Mouse (Mus musculus) forebrain, embryonic 13.5 days (tissue): ENCODE measurements at regions not wholly inside any gene's neighbourhood (a gene's known extent, or its start where the extent isn't known, plus 50 kb on each side); places are given as distances from the start of the nearest gene placed in this dataset.

Experiments used
- ATAC-seq: fragments of 200-750 bp; cut with Nextera tagmentation; 2 replicates; pipeline ENCODE4 v1.8.0; 2017
- H3K27ac ChIP-seq: fragments of 300-500 bp; sonication (generic); 2 replicates; pipeline ENCODE4 v1.5.1; 2015; ENCODE audit warnings: inconsistent platforms, mild to moderate bottlenecking, moderate library complexity
- H3K27me3 ChIP-seq: fragments of 300-500 bp; sonication (generic); 2 replicates; pipeline ENCODE4 v1.6.1; 2015; ENCODE audit warnings: mild to moderate bottlenecking, inconsistent platforms
- H3K36me3 ChIP-seq: fragments of 300-500 bp; sonication (generic); 2 replicates; pipeline ENCODE4 v1.6.1; 2015; ENCODE audit warnings: mild to moderate bottlenecking, inconsistent platforms; ENCODE audit not compliant: poor library complexity, severe bottlenecking
- H3K4me1 ChIP-seq: fragments of 300-500 bp; sonication (generic); 2 replicates; pipeline ENCODE4 v1.6.1; 2015; ENCODE audit warnings: inconsistent platforms
- H3K4me2 ChIP-seq: fragments of 300-500 bp; sonication (generic); 2 replicates; pipeline ENCODE4 v1.6.1; 2015; ENCODE audit warnings: inconsistent platforms, mild to moderate bottlenecking, moderate library complexity
- H3K4me3 ChIP-seq: fragments of 300-500 bp; sonication (generic); 2 replicates; pipeline ENCODE4 v1.5.1; 2015; ENCODE audit warnings: mild to moderate bottlenecking, inconsistent platforms
- H3K9ac ChIP-seq: fragments of 300-500 bp; sonication (generic); 2 replicates; pipeline ENCODE4 v1.6.1; 2015; ENCODE audit warnings: mild to moderate bottlenecking, inconsistent platforms
- H3K9me3 ChIP-seq: fragments of 300-500 bp; sonication (generic); replicated peaks from 2 replicates; pipeline ENCODE4 v1.6.1; 2016; ENCODE audit warnings: inconsistent platforms
- WGBS: fragments of 180-500 bp; shearing (Covaris S2); methylation state at CpG from one replicate; pipeline ENCODE4 v1.1.7; 2015; 5-methylcytosine and 5-hydroxymethylcytosine counted together

DNA sequence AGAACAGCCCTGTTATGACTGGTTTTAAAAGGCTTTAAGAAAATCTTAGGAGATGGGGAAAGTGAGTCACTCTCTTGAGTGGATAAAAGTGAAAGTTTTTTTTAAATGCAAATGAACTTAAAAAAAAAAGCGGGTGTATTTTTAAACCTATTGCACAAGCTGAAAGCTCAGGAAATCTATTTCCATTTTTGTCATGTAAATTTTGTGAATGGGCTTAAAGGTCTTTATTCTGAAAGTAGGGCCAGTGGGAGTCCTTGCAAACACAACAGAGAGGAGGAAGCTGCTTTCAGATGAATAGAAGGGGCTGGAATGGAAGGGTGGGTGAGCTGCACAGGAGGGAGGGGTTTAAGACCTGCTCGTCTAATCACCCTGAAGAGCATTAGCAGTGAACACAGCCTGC lies 62.9 kb downstream of the Fam84a start:
- H3K4me1 ChIP-seq: no peaks in the 10 kb centered on the region; the same call in 1 of the 2 replicates
- H3K27ac ChIP-seq: no peak overlapping the region
- WGBS: 0% methylated on average over 2 of the region's 2 CpGs
- H3K9me3 ChIP-seq: no peaks in the 10 kb centered on the region
- peak; percentile 98 for ATAC-seq
- no peaks in the 10 kb centered on the region for H3K27me3 ChIP-seq
- H3K4me2 ChIP-seq: no peak overlapping the region
- no peak overlapping the region for H3K4me3 ChIP-seq
- H3K9ac ChIP-seq: no peak overlapping the region
- no peaks in the 10 kb centered on the region for H3K36me3 ChIP-seq

DNA sequence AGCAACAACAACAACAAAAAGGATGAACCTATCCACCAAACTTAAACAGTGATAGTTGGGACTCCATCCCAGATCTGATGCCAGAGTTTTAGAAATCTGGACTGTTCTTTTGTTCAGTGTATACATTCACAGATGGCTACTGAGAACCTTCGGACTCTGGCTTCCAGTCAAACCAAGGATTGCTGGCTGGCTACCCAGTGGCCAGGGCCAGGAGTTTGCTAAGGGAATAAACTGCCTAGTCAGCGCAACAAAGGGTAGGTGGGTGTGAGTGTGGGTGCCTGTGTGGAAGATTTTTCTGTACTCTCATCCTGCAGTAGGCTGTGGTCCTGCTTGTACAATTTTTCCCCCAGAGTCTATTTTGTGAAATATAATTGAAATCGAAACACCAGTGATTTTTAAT lies 69.1 kb downstream of the Fam84a start:
- Histone ChIP-seq H3K4me1 (no peaks in the 10 kb centered on the region), H3K36me3 (no peaks in the 10 kb centered on the region), H3K27ac (no peak overlapping the region), H3K4me2 (no peak overlapping the region), H3K4me3 (no peak overlapping the region), H3K27me3 (no peaks in the 10 kb centered on the region), H3K9ac (no peak overlapping the region), H3K9me3 (no peaks in the 10 kb centered on the region)
- WGBS: 86% methylated on average over 3 of the region's 3 CpGs
- ATAC-seq: no peak

DNA sequence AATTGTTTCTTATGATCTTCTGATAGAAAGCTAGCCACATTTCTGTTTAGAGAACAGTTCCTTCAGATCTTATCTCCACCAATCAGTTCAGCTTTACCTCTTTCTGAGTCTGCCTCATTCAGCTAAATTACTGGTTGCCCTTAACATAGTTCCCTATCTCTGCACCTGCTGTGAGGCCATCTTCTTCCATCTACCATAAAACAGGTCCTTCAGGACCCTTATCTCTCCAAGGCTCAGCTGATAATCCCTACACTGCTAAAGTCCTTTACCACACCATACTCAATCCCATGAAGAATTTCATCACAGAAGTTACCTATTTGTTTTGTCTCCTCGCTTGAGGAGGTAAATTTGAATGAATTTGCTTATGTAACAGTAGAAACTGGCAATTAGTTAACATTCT lies 72.0 kb downstream of the Fam84a start:
- Histone ChIP-seq H3K27me3 (no peaks in the 10 kb centered on the region), H3K4me2 (no peak overlapping the region), H3K27ac (no peak overlapping the region), H3K36me3 (no peaks in the 10 kb centered on the region), H3K4me1 (no peaks in the 10 kb centered on the region), H3K9ac (no peak overlapping the region), H3K9me3 (no peaks in the 10 kb centered on the region), H3K4me3 (no peak overlapping the region)
- ATAC-seq: no peak
- 74% methylated on average over 1 of the region's 1 CpGs for WGBS

DNA sequence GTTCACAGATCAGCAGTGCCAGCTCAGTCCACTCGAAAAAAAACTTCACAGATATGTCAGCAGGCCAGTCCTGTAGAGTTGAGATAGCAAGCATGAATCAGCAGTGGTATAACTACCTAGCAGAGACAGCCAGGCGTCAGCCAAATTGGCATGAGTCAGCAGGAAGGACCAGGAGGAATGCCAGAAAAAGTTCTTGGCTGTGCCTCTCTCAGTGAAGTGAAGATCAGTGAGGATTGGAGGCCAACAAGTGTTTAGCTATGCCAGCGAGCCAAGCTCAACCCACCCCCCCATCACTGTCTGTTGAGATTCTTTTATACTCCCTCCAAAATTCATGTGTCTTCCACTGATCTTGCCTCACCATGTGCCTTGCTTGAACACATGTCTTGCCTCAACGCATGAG lies 82.8 kb downstream of the Fam84a start:
- Histone ChIP-seq H3K27me3 (no peaks in the 10 kb centered on the region), H3K36me3 (no peaks in the 10 kb centered on the region), H3K9me3 (no peaks in the 10 kb centered on the region), H3K27ac (no peak overlapping the region), H3K4me1 (no peaks in the 10 kb centered on the region), H3K4me3 (no peak overlapping the region), H3K9ac (no peak overlapping the region), H3K4me2 (no peak overlapping the region)
- peak; percentile 41; the same call in 1 of the 2 replicates for ATAC-seq
- WGBS: 82% methylated on average over 4 of the region's 4 CpGs

DNA sequence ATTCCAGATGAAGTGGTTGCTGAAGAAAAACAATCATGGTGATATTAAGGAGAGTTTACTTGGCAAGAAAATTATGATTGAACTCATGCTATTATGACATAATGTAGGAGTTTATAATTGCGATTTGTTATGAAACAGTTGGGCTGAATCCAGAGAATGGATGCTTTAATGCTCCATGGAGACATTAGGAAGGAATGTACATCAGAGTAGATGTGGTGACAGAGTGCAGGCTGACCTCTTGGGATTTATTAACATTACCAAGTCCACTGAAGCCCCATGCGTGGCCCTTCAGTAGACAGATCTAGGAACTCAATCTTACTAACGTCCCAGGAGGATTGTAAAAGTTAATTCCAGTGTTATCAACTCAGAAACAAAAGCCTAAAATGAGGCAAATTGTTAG lies 86.5 kb downstream of the Fam84a start:
- Histone ChIP-seq H3K4me3 (no peak overlapping the region), H3K9me3 (no peaks in the 10 kb centered on the region), H3K4me1 (no peaks in the 10 kb centered on the region), H3K4me2 (no peak overlapping the region), H3K36me3 (no peaks in the 10 kb centered on the region), H3K27me3 (no peaks in the 10 kb centered on the region), H3K9ac (no peak overlapping the region), H3K27ac (no peak overlapping the region)
- ATAC-seq: no peak
- 81% methylated on average over 3 of the region's 3 CpGs for WGBS

DNA sequence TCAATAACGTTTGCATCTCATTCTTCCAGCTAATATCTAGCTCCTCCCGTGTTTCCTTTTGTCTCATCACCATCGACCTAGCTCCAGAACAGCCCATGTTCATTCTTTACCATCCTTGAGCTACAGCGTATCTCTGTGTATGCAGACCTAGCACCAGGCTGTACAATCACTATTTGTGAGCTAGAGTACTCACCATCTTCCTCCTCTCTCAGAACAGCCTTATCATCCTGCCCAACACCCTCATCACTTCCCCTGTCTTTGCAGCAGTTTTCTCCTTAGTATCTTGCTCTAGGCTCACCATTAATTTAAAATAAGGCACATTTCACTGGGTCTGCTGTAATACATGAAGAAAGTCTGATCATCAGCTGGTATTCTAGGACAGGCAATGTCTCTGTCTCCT lies 88.6 kb downstream of the Fam84a start:
- Histone ChIP-seq H3K4me3 (no peak overlapping the region), H3K9ac (no peak overlapping the region), H3K9me3 (no peaks in the 10 kb centered on the region), H3K4me2 (no peak overlapping the region), H3K36me3 (no peaks in the 10 kb centered on the region), H3K4me1 (no peaks in the 10 kb centered on the region), H3K27ac (no peak overlapping the region), H3K27me3 (no peaks in the 10 kb centered on the region)
- no peak for ATAC-seq
- 82% methylated on average over 4 of the region's 4 CpGs for WGBS

DNA sequence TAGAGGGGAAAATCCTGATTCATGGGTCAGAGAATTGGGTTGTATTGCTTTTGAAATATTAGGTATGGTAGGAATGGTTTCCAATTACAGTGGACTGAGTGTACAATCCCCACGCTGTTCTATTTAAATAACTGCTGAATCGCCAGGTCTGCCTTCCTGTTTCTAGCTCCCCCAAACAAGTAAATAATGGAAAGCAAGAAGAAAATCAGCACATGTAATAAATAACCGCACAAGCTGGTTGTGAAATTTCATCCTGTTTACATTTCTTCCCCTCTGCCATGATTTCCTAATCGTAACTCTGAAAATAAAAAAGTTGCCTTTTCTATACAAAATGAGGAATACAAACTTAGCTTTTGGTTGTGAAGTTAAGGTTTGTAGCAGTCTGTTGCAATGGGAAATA lies 95.7 kb downstream of the Fam84a start:
- H3K4me3 ChIP-seq: no peak overlapping the region
- no peak for ATAC-seq
- H3K36me3 ChIP-seq: no peaks in the 10 kb centered on the region
- 85% methylated on average over 4 of the region's 4 CpGs for WGBS
- no peaks in the 10 kb centered on the region for H3K27me3 ChIP-seq
- no peaks in the 10 kb centered on the region for H3K9me3 ChIP-seq
- H3K4me2 ChIP-seq: no peak overlapping the region
- H3K27ac ChIP-seq: no peak overlapping the region
- no peak overlapping the region for H3K9ac ChIP-seq
- H3K4me1 ChIP-seq: no peaks in the 10 kb centered on the region

DNA sequence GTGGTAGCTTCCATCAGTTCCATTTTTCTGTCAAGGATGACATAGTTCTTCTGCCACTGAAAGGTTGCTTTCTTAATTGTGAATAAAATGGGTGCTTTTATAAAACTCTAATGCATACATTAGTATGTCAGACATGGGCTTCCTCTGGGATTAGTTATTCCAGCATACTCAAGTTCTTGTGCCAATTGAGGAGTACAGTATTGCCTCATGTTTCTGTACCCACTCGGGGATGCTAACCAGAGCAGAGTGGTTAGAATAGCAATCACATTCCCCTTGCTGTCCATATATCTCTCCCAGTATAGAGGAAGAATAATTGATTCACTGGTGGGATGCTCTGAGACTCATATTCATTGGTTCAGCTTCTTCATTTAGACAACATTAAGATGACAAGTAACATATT lies 119.5 kb downstream of the Fam84a start:
- Histone ChIP-seq H3K4me3 (no peak overlapping the region), H3K27ac (no peak overlapping the region), H3K4me1 (no peaks in the 10 kb centered on the region), H3K27me3 (no peaks in the 10 kb centered on the region), H3K9me3 (no peaks in the 10 kb centered on the region), H3K4me2 (no peak overlapping the region), H3K9ac (no peak overlapping the region), H3K36me3 (no peaks in the 10 kb centered on the region)
- 91% methylated on average over 1 of the region's 1 CpGs for WGBS
- ATAC-seq: peak; percentile 51; the same call in 1 of the 2 replicates

DNA sequence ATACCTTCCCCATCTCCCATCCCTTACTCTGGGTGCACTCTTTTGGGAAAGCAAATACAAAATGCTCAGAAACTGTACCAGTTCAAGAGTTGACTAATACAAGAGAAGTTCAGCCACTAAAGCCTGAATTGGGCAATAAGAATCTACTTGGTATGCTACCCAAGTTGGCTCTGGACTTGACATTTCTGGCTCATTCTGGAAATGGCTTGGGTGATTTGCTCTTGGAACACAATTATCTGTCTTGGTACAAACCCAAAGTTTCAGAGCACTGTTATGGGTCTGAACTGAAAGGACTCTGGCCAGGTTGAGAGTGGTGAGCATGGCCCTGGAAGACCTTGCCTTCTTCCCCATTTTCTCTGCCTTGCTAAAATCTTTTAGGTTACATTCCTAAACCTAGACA lies 136.6 kb downstream of the Fam84a start:
- Histone ChIP-seq H3K36me3 (no peaks in the 10 kb centered on the region), H3K9ac (no peak overlapping the region), H3K4me1 (no peaks in the 10 kb centered on the region), H3K27me3 (no peaks in the 10 kb centered on the region), H3K4me3 (no peak overlapping the region), H3K27ac (no peak overlapping the region), H3K4me2 (no peak overlapping the region), H3K9me3 (no peaks in the 10 kb centered on the region)
- no peak for ATAC-seq

DNA sequence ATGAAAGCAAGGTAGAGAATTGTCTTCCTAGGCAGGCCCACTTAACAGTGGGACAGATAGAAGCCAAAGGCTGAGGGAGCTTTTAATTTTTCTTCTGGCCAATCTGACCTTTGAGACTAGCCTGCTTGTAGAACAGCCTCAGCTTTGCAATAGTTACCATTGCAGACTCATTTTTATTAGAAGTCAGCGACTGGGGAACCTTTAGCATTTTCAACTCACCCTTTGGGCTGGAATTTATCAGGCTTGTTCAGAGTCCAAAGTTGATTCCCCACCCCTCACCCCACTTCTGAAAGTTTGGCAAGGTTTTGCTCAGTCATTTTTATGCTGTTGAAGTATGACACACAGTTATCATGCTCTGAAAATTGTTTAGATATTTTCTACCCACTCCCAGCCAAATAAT lies 145.9 kb downstream of the Fam84a start:
- H3K4me3 ChIP-seq: no peak overlapping the region
- H3K36me3 ChIP-seq: no peaks in the 10 kb centered on the region
- H3K27me3 ChIP-seq: no peaks in the 10 kb centered on the region
- WGBS: 67% methylated on average over 1 of the region's 1 CpGs
- no peaks in the 10 kb centered on the region for H3K4me1 ChIP-seq
- no peak overlapping the region for H3K4me2 ChIP-seq
- no peak for ATAC-seq
- no peaks in the 10 kb centered on the region for H3K9me3 ChIP-seq
- no peak overlapping the region for H3K9ac ChIP-seq
- no peak overlapping the region for H3K27ac ChIP-seq

DNA sequence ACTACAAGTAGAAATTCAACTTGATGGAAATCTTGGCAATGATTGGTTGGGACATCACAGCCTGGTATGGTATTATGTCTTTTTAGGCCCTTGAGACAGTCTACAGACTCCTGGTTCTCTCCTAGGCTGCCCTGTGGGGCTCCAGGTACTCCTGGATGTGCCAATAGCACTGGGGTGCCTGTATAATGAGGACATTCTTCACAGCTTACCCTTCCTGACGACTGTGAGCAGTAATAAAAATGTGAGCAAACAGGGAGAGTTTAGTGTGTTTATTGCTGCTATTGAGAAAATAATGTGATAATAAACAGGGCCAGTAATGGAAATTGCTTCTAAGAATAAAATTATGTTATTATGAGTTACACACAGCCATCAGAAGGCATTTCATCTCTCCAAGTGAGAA lies 150.2 kb downstream of the Fam84a start:
- no peaks in the 10 kb centered on the region for H3K36me3 ChIP-seq
- ATAC-seq: no peak
- 34% methylated on average over 1 of the region's 1 CpGs for WGBS
- H3K27ac ChIP-seq: no peak overlapping the region
- no peaks in the 10 kb centered on the region for H3K9me3 ChIP-seq
- no peak overlapping the region for H3K9ac ChIP-seq
- H3K4me3 ChIP-seq: no peak overlapping the region
- H3K27me3 ChIP-seq: no peaks in the 10 kb centered on the region
- H3K4me2 ChIP-seq: no peak overlapping the region
- no peaks in the 10 kb centered on the region for H3K4me1 ChIP-seq

DNA sequence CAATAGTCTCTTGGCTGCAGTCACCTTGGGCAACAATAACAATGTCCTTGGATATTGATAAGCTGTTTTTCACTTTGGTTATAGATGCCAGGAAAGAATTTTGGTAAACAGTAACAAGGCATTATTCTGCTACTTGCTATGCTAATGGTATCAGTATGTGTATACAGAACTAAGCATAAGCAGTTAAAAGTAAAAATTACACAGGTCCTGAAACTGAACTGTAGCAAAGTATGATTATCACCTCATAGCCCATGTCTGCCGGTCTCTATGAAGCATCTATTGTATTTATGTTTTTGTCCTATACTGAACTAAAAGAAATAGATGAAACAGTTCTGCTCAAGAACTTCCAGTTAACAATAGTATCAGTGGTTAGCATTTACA lies 167.5 kb downstream of the Fam84a start:
- Histone ChIP-seq H3K27ac (no peak overlapping the region), H3K36me3 (no peaks in the 10 kb centered on the region)
- 23% methylated on average over 1 of the region's 1 CpGs for WGBS

DNA sequence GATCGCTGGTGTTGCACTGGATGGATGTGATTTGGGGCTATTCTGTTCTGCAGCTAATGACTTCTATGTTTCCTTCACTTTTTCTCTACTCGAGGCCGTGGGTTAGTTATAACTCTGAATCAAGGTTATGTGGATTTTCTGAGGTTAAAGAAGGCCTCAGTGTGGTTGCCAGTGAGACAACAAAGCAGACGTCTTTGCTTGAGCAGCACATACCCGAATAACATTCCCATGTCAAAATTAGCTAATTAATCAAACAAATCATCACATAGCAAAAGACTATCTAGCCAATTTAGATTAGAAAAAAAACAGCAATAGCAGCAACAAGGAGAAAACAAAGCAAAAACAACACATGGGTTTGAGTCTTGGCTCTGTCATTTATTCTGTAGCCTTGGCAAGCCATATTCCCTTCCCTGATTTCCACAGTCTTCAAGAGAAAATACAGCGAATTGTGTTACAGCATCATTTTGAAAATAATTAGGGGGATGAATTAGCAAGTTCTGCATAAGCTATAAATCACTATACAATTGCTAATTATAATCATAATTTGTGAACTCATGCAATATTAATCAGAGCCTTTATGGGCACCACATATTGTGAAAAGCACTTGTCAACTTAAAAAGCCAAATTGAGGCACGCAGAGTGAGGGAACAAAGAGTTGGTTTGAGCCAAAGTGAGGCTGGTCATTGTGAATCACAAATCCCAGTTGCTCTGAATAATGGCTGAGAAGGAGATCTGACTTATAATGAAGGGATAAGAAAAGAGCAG lies 168.0 kb downstream of the Fam84a start:
- no peaks in the 10 kb centered on the region for H3K36me3 ChIP-seq
- H3K4me2 ChIP-seq: no peak overlapping the region
- peak overlapping the region; percentile 41; the same call in 1 of the 2 replicates for H3K27ac ChIP-seq
- peaks cover 24% of the 10 kb centered on the region for H3K27me3 ChIP-seq
- 26% methylated on average over 7 of the region's 7 CpGs for WGBS
- ATAC-seq: peak; percentile 92
- no peaks in the 10 kb centered on the region for H3K9me3 ChIP-seq
- H3K9ac ChIP-seq: no peak overlapping the region
- H3K4me1 ChIP-seq: peaks cover 22% of the 10 kb centered on the region
- no peak overlapping the region for H3K4me3 ChIP-seq

More for the DNA sequence above, 167.5 kb downstream of the Fam84a start:
- Histone ChIP-seq H3K4me1 (peaks cover 22% of the 10 kb centered on the region), H3K4me2 (no peak overlapping the region), H3K9me3 (no peaks in the 10 kb centered on the region), H3K4me3 (no peak overlapping the region), H3K9ac (no peak overlapping the region), H3K27me3 (peaks cover 24% of the 10 kb centered on the region)
- no peak; the same call in 1 of the 2 replicates for ATAC-seq
